Mouse (Mus musculus): ENCODE data around the gene Fgf2.

Fgf2 gene

DNA sequence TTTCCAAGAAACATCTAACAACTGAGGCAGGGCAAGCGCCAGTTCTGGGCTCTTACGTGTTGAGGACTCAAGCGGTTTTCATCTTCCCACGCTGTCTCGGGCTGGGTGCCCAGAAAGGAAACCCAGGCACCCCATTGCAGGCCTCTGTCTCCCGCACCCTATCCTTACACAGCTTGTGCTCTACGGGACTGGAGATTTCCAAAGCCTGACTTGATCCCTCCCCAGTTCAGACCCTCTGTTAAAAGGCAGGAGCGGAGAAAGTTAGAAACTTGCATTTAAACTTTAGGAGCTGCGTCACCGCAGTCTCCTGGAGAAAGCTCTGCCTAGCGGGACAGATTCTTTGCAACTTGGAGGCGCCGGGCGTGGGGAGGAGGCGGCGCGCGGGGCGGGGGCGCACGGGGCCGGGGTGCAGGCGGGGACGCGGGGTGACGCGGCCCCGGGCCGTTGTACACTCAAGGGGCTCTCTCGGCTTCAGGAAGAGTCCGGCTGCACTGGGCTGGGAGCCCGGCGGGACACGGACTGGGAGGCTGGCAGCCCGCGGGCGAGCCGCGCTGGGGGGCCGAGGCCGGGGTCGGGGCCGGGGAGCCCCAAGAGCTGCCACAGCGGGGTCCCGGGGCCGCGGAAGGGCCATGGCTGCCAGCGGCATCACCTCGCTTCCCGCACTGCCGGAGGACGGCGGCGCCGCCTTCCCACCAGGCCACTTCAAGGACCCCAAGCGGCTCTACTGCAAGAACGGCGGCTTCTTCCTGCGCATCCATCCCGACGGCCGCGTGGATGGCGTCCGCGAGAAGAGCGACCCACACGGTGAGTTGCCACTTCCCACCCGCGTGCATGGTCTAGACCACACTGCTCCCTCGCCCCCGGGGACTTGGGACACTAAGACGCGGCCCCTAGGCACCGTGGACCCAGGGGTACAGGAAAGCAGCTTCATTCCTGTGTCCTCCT lies at the start of gene Fgf2:
Fgf2 (plus strand) TSS at position 126 of the 945 bp plus-strand sequence.
- in situ Hi-C loops (cut with MboI): no loop called here

DNA sequence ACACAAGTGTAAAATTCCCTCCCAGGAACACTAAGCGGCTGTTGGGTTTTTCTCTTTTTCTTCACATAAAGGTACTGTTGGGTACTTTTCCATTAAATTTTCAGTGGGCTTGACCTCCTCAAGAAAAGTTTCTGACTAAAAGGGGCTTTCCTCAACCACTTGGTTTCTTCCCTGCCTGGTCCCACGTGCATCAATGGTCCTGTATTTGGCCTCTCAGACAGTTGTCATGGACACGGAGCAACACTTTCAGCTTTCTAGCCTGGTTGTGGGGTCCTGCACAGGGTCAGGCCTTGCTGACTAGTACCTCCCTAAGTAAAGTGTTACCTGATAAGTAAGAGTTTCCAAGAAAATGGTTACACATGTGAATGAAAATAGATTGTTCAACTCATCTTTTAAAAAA lies 48.7 kb upstream of the Fgf2 start:
- in situ Hi-C loops (cut with MboI): no loop called here

DNA sequence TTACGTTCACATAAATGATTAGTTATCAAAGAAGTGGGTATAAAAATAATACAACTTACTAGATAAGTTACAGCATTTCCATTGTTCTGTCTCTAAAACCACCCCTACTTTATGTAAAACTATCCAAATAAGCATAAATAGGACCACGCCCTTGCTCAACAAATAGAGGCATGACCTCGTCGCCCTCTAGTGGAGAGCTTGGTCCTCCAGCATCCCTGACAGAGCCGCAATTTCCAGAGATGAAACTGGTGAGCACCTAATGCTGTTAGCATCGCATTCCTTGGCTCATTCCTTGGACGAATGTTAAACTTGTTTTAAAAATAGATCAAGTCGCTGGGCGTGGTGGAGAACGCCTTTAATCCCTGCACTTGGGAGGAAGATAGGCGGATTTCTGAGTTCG lies 45.5 kb upstream of the Fgf2 start:
- in situ Hi-C loops (cut with MboI): no loop called here

DNA sequence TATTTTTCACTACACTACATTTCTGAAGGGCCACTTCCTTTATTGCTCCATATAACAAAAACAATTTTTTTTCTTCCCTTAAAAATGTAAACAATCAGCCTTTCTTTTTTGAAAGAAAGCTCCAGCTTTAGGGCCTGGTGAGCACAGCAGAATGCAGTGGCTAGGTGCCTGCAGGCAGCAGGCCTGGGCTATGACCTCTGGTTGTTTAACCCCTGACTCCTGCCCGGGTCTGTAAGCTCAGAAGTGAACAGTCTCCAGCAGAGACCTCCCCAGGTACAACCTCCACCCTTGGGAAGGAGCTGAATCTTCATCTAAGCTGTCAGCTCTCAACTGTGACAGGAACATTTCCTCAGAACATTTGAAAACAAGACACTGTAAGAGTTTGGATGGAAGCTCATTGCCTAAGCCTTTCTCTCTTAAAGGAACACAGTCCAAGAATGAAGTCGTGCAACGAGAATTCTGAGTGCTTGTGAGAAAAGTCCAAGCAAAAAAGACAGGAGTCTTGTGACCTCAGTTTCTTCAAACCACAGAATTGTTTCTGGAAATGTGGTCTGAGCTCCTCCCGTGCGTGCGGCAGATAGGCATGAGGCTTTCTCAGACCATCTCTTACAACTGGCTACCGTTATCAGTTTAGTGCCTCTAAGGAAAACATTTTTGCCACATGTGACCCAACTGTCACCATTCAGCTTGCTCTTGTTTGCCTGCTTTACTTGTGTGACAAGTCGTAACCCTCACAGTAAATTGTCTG lies 44.6 kb upstream of the Fgf2 start:
- in situ Hi-C loops (cut with MboI): no loop called here

DNA sequence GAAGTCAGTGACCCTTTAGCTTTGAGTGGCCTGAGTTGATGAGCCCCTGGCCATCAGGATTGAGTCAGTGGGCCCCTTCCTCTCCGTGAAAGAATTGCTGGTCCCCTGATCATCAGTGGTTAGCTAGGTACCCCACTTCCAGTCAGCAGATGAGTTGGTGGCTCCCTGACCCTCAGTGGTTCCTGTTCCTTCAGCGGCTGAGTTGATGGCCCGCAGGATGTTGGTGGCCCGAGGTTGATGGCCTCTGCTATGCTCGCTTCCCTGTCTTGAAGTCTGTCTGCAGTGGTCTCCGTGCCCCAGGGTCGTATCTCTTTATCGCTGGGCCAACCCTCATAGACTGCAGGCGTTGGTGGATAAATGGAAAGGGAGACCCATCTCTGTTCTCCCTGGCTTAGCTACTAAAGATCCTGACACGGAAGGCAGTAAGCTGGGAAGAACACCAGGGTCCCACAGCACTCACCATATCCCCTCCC lies 36.2 kb upstream of the Fgf2 start:
- in situ Hi-C loops (cut with MboI): no loop called here

DNA sequence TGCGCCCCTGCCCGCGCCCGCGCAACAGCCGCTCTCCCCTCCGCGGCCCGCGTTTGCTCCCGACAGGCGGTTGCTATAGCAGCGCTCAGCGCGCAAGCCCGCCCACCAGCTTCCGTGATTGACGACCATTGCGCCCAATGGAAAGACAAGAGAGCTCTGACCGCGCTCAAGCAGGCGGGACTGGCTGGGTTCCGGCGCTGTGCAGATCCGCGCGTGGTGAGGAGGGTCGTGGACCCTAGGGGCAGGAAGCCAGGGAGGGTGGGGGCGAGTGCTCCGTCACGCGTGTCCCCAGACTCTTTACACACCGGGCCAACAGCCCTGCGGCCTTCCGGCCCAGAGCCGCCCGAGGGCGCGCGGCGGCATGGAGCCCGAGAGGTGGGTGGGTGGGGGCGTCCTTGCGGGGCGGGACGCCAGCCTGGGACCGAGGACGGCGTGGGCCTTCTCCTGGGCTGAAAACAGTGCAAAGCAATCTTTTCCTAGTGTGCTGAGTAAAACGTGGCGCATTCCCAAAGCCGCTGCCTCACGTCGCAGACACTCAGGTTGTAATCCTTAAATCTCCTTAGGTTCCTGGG lies 35.7 kb upstream of the Fgf2 start, which contains the start of the genes Bbs12 and Cetn4:
Bbs12 (plus strand) TSS at position 185 of the 572 bp plus-strand sequence.
Cetn4 (minus strand) TSS at position 339 of the 572 bp plus-strand sequence.
- in situ Hi-C loops (cut with MboI): no loop called here

DNA sequence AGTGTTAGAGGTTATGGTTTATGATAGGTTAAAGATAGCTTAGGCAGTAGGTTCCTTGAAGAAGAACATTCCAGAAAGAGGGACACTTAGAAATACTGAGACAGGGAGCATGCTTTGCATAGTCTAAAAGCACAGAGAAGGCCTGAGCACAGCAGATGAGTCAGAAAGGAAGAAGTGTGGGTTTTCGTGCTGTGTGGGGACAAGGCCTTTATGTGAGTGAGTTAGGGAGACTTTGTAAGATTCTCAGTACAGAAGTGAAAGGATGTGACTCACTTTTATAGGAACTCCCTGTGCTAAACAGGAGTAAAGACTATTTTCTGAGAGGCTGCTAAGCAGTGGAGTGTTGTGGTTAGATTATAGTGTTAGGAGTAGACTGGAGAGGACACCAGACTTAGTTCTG lies 34.8 kb upstream of the Fgf2 start:
- in situ Hi-C loops (cut with MboI): no loop called here

DNA sequence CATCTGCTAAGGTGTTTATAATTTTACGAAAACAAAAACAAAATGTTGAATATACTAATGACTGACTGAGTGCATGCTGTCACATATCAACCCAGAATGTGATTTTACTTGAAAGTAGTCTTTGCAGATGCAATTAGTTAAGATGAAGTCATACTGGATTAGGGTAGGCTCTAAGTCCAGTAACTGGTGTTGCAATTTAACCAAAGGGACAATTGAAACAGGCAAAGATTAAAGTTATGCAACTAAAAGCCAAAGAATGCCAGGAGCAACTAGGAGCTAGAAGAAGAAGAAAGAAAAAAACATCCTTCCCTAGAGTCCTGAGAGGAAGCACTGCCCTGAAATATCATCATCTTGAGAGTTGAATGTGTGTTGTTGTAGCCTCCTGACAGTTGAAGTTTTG lies 31.9 kb upstream of the Fgf2 start:
- in situ Hi-C loops (cut with MboI): no loop called here

DNA sequence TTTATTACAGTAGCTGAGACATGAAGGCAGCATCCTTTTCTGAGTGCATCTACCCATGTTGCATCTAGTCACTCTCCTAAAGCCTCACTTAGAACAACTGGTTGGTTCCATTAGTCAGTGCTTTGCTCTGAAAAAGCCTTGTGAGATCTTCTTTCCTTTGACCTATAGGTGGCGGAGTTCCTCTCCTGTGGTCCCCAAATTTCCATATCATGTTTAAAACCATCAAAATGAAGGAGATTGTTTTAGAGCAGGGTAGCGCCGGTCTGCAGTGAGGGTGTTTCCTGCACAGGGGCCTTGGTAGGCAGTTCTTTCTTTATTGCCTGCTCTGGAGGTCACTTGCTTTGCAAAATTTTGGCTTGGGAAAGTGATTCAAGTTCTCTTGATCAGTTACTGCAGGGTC lies 23.8 kb upstream of the Fgf2 start:
- in situ Hi-C loops (cut with MboI): no loop called here

DNA sequence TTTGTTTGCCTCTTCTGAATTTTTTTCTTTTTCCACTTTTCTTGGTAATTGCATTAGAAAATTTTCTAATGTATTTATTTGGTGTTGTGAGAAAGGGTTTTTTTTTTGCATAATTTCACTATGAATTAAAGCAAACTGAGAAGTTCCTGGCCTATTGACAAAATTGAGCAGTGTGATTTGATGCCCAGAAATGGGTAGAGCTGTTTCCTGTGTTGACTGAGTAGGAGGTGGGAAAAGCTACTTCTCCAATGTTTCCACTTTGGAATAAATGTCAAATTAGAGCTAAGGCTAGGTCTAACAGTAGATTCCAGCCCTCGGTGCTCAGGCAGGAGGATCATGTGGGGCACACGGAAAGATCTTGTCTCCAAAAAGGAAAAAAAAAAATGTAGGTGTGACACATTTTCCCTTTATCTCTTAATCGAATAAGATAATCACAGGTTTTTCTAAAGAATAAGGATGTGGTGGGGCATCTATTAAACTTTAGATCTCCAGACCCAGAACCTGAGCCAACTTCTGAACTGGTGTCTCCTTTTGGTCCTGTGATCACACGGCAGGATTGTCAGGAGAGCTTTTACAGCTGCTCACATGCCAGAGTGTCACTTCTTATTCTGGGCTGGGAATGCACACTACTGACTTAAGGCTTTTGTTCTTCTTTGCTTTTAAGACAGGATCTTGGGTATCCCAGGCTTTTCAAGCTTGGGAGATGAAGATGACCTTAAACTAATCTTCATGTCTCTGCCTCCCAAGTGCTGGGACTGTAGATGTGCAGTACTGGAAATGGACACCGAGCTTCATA lies 22.6 kb upstream of the Fgf2 start:
- in situ Hi-C loops (cut with MboI): no loop called here

DNA sequence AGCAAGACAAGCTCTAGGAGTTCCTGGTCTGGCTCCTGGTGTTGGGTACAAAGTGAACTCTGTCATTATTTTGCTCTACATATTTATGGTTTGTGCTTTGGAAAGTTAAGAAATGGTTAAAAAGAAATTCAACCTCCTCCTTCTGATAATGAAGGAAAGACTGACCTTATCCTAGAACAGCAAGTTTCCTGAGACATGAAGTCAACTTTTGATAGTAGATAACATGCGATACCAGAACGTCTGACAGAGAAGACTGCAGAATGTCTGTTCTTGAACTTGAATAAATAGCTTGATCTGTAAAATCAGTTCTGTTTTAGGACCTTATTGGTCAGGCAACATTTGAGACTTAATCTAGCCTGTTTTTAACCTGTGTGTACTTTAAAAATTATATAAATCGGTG lies 21.5 kb upstream of the Fgf2 start:
- in situ Hi-C loops (cut with MboI): no loop called here

DNA sequence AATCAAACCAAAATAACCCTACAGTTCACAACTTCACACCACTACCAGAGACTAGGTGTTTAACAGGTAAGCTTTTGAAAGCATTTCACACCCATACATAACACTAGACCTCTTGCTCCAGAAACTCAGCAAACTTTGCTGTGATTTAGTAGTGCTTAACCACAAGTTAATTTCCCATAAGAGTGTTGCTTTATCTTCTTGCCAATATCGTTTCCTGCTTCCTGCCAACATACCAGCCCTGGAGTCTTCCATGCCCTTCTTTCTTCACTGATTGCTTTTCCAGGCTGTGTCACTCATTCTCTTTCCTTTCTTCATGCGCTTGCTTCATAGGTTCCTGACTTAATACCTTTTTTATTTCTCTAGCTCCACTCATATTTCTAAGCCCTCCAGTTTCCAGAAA lies 19.7 kb upstream of the Fgf2 start:
- in situ Hi-C loops (cut with MboI): no loop called here

DNA sequence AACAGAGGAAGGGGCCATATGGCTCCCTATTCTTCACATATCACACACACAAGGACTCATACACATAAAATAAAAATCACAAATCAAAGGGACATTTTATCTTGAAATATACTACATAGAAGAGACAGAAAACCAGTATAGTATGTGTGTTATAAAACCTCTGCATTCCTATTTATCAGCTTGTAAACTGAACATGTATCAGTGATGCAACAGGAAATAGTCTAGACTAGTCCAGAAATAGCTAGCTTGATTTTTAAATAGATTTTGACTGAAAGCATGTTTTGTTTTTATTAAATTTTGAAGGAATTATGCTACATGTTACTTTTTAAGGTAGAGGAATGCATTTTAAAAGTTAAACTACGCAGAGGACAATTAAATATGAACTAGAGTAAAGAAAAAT lies 18.2 kb upstream of the Fgf2 start:
- in situ Hi-C loops (cut with MboI): no loop called here

DNA sequence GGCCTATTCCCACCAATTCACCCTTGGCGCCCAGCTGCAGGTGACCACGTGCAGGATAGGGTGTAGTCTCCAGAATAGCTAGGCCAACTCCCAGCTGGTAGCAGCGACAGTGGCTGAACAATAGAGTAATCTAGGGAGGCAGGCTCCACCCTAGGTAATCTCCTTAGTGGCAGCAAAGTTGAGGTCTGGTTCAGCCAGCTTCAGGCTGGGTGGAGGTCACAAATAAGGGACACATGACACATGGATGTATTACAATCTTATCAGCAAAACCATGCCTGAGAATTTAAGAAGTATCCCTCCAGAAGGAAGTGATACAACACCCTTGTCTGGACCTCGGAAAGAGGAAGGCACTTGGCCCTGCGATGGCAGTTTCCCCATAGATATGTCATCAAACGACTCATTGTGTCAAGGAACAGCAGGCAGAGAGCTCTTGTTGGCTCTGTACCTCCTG lies 16.1 kb upstream of the Fgf2 start:
- in situ Hi-C loops (cut with MboI): no loop called here

DNA sequence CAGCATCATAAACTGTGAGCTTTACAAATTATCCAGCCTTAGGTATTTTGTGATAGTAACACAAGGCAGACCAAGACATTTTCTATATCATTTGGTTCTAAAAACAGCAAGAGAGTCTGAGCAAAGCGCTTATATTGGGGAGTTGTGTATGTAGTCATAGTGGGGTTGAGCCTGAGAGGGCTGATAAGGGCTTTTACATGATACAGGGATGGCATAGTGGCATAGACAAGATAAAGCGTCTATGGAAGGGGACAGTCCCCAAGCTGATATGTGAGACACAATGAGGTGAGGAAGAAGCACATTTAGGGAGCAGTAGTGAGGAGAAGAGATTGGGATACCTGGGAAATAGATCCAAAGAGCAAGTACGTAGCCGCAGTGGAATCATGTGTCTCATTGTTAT lies 14.1 kb upstream of the Fgf2 start:
- in situ Hi-C loops (cut with MboI): no loop called here

DNA sequence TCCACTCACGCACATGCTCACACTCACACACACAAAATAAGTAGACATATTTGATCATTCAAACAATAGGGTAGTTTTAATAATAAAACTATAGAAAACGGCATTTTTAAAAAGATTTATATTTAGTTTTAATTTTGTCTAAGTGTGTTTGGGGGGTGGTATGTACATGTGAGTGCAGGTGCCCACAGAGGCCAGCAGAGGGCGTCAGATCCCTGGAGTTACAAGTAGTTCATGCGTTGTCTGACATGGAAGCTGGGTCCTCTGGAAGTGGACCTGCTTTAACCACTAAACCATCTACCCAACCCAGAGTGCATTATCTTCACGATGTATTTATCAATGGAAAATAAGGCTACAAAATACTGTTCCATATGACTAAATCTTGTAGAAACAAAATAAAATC lies 7.0 kb upstream of the Fgf2 start:
- in situ Hi-C loops (cut with MboI): no loop called here

DNA sequence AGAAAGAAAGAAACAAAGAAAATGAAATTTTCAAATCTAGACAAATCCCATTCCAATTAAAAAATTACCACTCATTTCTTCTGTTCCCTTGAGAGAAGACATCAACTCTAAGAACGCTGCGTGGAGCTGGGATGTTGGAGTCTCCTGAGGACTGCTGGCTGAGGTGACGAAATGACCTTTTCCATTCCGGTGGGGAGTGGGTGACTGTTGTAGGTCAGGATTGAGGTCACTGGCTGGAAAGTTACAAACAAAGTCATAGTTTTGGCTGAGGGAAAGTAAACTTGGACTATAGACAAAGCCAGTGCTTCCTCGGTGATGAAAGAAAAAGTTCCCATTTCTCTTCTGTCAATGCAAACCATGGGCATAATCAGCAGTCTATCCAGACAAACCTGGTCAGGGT lies 5.3 kb upstream of the Fgf2 start:
- in situ Hi-C loops (cut with MboI): no loop called here

DNA sequence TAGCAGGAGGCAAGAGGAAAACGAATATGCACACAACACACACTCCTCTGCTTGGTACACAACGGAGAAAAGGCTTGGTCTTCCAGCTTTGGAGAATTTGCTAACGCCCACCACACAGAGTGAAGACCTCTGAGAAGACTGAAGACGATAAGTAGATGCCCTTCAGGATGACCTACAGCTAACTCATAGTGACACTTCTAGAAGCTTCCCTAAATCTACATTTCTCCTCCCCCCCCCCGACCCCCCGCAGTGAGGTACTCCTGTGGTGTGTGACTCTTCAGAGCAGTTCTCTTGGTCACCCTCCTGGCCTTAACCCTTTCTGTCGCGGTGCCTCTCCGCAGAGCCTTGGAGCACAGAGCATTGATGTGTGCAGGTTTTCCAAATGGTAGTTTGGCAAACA lies 475 bp upstream of the Fgf2 start:
- in situ Hi-C loops (cut with MboI): no loop called here

DNA sequence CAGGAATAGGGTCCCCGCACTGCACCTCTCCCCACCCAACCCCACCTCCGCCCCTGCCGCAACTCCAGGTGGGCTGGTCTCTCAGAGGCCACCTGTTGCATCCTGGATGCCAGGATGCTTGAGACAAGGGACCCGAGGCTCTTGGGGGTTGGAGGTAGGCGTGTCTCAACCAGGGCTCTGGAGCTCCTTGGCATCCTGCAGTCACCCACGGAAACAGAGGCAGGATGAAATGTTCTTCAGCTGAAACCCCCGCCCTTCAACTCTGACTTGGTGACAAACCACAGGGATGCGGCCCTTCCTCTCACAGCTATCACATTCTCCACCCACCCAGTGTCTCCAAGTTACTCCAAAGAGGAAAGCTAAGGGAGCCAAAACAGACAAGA lies 1.0 kb downstream of the Fgf2 start:
- in situ Hi-C loops (cut with MboI): no loop called here

DNA sequence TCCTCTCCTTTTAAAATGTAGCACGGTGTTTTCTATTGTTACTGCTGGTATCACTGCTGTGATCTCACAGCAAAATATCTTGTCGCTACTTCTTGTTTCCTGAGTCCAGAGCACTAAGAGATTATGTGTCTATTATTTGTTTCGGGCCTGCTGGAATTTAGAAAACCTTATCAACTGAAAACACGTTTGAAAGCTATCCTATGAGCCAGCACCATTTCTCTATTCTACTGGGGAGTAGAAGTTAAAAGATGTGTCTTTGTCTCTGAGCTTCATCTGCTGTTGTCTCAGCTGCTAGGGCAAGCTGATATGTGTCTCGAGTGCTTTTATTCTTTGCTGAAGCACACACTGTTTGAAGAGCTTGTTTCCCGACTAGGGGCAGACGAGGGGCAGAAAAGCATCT lies 2.2 kb downstream of the Fgf2 start:
- in situ Hi-C loops (cut with MboI): no loop called here

DNA sequence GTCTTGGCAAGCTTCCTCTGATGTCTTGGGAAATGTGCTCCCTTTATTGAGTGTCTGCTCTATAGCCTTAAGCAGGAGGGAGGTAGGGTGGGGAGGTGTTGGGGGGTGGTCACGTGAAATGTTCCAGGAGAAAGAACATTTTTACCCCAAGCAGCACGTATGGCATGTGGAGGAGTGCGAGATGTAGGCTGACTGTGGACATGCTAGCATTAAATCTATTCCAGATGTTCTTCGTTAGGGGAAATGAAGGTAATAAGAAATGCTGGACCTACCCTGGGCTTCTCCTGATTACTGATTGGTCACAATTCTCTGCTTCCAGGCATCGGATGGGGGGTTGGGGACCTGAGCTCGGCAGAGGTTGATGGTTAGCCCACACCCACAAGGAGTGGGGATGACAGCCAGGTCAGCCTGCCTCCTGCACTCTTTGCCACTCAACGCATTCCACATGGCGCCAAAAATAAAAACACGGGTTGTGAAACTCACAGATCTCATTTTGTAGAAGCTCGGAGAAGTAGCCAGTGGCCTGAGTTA lies 5.9 kb downstream of the Fgf2 start:
- in situ Hi-C loops (cut with MboI): no loop called here
